Mouse (Mus musculus): Measurements from ENCODE around the gene Abce1. TPM values are rescaled to one million over a fixed set of nuclear protein-coding genes. Genes with fewer than 3 reads are reported as not detected.
"Not testable (repeated sequence)": the region's sequence is repeated elsewhere in the genome, so short reads cannot be mapped to it uniquely, and the experiment has no call there.

Gene Abce1
- polyA plus RNA-seq, 1 experiment from 2014 or later = 87.0 TPM

DNA sequence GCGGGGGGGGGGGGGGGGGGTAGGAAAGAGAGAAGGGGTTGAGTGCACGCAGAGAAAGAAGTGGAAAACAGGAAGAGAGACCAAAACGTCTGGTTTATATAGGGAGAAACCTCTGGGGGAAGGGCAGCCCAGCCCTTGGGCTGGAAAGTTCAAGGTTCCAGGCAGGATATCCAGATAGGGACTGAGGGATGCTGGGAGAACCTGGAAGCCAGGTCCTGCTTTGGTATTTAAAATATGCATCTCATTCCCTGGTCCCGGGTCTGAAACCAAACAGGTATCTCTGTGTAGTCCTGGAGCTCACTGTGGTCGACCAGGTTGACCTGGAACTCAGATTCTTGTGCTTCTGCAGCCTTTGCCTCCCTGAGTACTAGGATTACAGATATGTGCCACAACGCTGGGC, 1.1 kb upstream of the Abce1 start:
- H3K4me1 ChIP-seq (ENCODE audit: control insufficient read depth, insufficient read depth, low read length) = no peaks in the 10 kb centered on the region
- H3K4me3 ChIP-seq (ENCODE audit: low read length) = no peak overlapping the region; the same call in 1 of the 2 replicates
- no peaks in the 10 kb centered on the region for H3K9me3 ChIP-seq (ENCODE audit: control insufficient read depth, low read length)
- H3K36me3 ChIP-seq (ENCODE audit: control insufficient read depth, insufficient read depth, low read length) = no peaks in the 10 kb centered on the region
- no peak for ATAC-seq
- H3K4me2 ChIP-seq (ENCODE audit: low read depth, low read length) = peak overlapping the region; percentile 40; the same call in 1 of the 2 replicates
- H3K27me3 ChIP-seq (replicated peaks; ENCODE audit: control insufficient read depth, insufficient read depth, low read length) = no peaks in the 10 kb centered on the region
- H3K9ac ChIP-seq (ENCODE audit: low read depth, low read length) = no peak overlapping the region
- no peak overlapping the region for H3K27ac ChIP-seq (ENCODE audit: low read length)
- WGBS = 35% methylated on average over 5 of the region's 6 CpGs

- Histone ChIP-seq H3K36me3 (ENCODE audit: control insufficient read depth, insufficient read depth, low read length) (peaks cover 7% of the 10 kb centered on the region; the same call in 1 of the 2 replicates), H3K27ac (ENCODE audit: low read length) (no peak overlapping the region), H3K4me3 (ENCODE audit: low read length) (no peak overlapping the region), H3K4me1 (ENCODE audit: control insufficient read depth, insufficient read depth, low read length) (no peaks in the 10 kb centered on the region), H3K27me3 (replicated peaks; ENCODE audit: control insufficient read depth, insufficient read depth, low read length) (no peaks in the 10 kb centered on the region), H3K4me2 (ENCODE audit: low read depth, low read length) (no peak overlapping the region), H3K9me3 (ENCODE audit: control insufficient read depth, low read length) (no peaks in the 10 kb centered on the region), H3K9ac (ENCODE audit: low read depth, low read length) (no peak overlapping the region)
- 89% methylated on average over 3 of the region's 3 CpGs for WGBS
- no peak for ATAC-seq
Measured at GRCm38 (mm10) chr8:79706687-79707086, 4.9 kb downstream of the Abce1 start.

DNA sequence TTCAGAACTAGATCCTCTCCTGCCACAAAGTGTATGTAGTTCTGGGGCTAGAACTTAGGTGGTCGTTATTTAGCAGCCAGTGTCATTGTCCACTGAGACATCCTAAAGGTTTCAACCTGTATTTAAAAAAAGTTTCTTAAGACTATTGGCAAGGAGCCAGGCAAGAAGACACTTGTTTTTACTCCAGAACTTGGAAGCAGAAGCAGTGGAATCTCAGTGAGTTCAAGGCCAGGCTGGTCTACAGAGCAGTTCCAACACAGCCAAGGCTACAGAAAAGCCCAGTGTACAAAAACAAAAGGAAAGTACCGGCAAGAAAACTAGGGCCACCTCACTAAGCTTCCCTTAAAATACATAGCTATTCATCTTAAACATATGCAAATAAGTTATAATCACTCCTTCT, 19.0 kb downstream of the Abce1 start:
- Histone ChIP-seq H3K4me2 (ENCODE audit: low read depth, low read length) (no peak overlapping the region), H3K27me3 (replicated peaks; ENCODE audit: control insufficient read depth, insufficient read depth, low read length) (no peaks in the 10 kb centered on the region), H3K27ac (ENCODE audit: low read length) (no peak overlapping the region), H3K4me1 (ENCODE audit: control insufficient read depth, insufficient read depth, low read length) (no peaks in the 10 kb centered on the region), H3K9me3 (ENCODE audit: control insufficient read depth, low read length) (no peaks in the 10 kb centered on the region), H3K36me3 (ENCODE audit: control insufficient read depth, insufficient read depth, low read length) (peaks cover 5% of the 10 kb centered on the region; the same call in 1 of the 2 replicates), H3K4me3 (ENCODE audit: low read length) (no peak overlapping the region), H3K9ac (ENCODE audit: low read depth, low read length) (no peak overlapping the region)
- WGBS = 94% methylated on average over 2 of the region's 2 CpGs
- ATAC-seq = no peak

DNA sequence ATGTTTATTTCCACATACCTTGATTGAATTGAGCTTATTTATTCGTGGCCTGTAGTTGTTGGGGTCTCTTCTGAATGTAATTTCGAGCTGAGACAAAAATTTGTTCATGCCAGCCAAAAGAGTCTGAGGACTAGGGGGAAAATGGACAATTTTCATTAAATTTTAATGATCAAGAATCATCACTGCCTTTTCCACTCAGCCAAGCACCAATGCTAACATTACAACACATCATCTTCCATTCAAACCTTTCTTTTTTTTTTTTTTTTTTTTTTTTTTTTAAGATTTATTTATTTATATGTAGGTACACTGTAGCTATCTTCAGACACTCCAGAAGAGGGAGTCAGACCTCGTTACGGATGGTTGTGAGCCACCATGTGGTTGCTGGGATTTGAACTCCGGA, 25.6 kb downstream of the Abce1 start:
- not testable (repeated sequence) for H3K9ac ChIP-seq (ENCODE audit: low read depth, low read length); H3K9me3 ChIP-seq (ENCODE audit: control insufficient read depth, low read length); H3K4me2 ChIP-seq (ENCODE audit: low read depth, low read length); H3K27ac ChIP-seq (ENCODE audit: low read length); H3K27me3 ChIP-seq (replicated peaks; ENCODE audit: control insufficient read depth, insufficient read depth, low read length); H3K4me1 ChIP-seq (ENCODE audit: control insufficient read depth, insufficient read depth, low read length); H3K36me3 ChIP-seq (ENCODE audit: control insufficient read depth, insufficient read depth, low read length); H3K4me3 ChIP-seq (ENCODE audit: low read length); ATAC-seq
- 96% methylated on average over 3 of the region's 5 CpGs for WGBS

DNA sequence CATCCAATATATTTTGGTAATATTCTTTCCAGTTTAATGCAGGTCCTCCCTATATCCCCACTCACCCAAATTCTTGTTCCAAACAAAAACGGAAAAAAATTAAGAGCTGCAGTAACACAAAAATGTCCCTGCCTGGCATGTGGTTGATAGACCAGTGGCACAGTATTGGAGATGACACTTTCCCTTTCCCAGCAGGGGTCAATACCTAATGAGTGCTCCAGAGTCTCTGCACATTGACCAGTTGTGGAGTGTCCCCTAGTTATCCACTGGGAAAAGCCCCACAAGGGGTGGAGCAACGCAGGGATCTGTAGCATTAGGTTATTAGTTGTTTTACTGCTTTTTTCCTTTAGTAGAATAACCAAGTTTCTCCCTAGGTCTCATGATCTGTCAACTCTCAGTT, 30.6 kb downstream of the Abce1 start:
- no peak overlapping the region for H3K27ac ChIP-seq (ENCODE audit: low read length)
- H3K9me3 ChIP-seq (ENCODE audit: control insufficient read depth, low read length) = no peaks in the 10 kb centered on the region
- 27% methylated on average over 2 of the region's 2 CpGs for WGBS
- no peaks in the 10 kb centered on the region for H3K4me1 ChIP-seq (ENCODE audit: control insufficient read depth, insufficient read depth, low read length)
- H3K9ac ChIP-seq (ENCODE audit: low read depth, low read length) = peak overlapping the region; percentile 65
- ATAC-seq = peak; percentile 58
- peak overlapping the region; percentile 54 for H3K4me3 ChIP-seq (ENCODE audit: low read length)
- no peaks in the 10 kb centered on the region for H3K27me3 ChIP-seq (replicated peaks; ENCODE audit: control insufficient read depth, insufficient read depth, low read length)
- peak overlapping the region; percentile 69 for H3K4me2 ChIP-seq (ENCODE audit: low read depth, low read length)
- 0 out of 2 replicates have a peak, but pooled peaks cover 3% of the 10 kb centered on the region for H3K36me3 ChIP-seq (ENCODE audit: control insufficient read depth, insufficient read depth, low read length)

DNA sequence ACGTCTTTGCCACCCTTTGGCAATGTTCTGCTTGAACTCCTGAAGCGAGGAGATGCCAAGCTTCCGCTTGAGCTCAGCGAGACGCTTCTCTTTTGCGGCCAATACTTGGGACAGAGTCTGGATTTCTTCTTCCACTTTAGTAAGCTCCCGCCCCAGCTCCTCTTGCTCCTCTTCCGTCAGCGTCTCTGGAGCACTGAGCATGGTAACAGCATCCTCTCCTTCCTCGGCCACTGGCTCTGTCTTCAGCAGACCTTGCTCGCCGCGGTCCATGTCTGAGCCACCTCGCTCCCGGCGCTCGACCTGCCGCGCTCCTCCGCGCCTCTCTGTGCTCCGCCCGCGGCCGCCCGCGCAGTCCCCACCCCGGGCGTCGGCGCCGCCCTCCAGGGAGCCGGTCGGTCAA, 31.0 kb downstream of the Abce1 start:
- Histone ChIP-seq H3K9me3 (ENCODE audit: control insufficient read depth, low read length) (no peaks in the 10 kb centered on the region), H3K4me1 (ENCODE audit: control insufficient read depth, insufficient read depth, low read length) (no peaks in the 10 kb centered on the region), H3K36me3 (ENCODE audit: control insufficient read depth, insufficient read depth, low read length) (0 out of 2 replicates have a peak, but pooled peaks cover 3% of the 10 kb centered on the region), H3K27me3 (replicated peaks; ENCODE audit: control insufficient read depth, insufficient read depth, low read length) (no peaks in the 10 kb centered on the region), H3K9ac (ENCODE audit: low read depth, low read length) (peak overlapping the region; percentile 65), H3K27ac (ENCODE audit: low read length) (no peak overlapping the region), H3K4me3 (ENCODE audit: low read length) (peak overlapping the region; percentile 54), H3K4me2 (ENCODE audit: low read depth, low read length) (peak overlapping the region; percentile 69)
- ATAC-seq = peak; percentile 88
- 6% methylated on average over 34 of the region's 34 CpGs for WGBS

DNA sequence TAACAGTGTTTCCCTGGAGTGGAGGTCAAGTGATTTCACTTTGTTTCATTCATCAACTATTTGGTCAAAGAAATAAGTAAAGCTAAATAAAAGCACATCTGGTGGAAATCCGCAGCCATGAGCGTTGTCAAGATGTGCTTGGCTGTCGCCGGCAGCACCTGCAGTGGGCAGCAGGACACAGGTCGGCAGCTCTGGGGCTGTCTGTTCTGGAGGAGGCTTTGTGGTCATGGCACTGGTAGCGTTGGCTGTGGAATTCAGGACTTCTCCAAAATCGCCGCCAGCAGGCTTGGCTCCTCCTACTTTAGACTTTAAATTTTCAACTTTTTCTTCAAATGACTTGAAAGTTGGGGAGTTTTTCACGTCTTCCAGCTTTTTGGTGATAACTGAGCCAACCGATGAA, 31.5 kb downstream of the Abce1 start:
- H3K9me3 ChIP-seq (ENCODE audit: control insufficient read depth, low read length); H3K4me1 ChIP-seq (ENCODE audit: control insufficient read depth, insufficient read depth, low read length); H3K36me3 ChIP-seq (ENCODE audit: control insufficient read depth, insufficient read depth, low read length); H3K27ac ChIP-seq (ENCODE audit: low read length); H3K9ac ChIP-seq (ENCODE audit: low read depth, low read length); H3K27me3 ChIP-seq (replicated peaks; ENCODE audit: control insufficient read depth, insufficient read depth, low read length); ATAC-seq: not testable (repeated sequence)
- 45% methylated on average over 10 of the region's 10 CpGs for WGBS
- Histone ChIP-seq H3K4me2 (ENCODE audit: low read depth, low read length) (peak overlapping the region; percentile 69), H3K4me3 (ENCODE audit: low read length) (peak overlapping the region; percentile 54)

DNA sequence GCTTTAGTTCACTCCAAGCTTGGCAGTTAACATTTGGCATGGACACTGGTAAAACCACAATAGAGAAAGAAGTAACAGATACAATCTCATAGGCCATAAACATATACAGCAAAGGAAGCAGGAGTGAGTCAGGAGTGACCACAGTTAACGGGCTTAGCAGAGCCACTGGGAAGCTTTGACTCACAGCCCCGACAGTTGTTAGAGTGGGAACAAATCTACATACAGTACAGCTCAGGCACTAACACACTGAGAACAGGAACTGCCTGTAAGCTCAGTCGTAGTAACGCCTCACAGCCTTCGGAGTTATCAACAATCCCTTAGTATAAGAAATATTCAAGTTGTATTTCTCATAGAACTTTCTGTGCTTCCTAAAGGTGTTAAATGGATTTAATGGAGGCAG, 32.5 kb downstream of the Abce1 start:
- Histone ChIP-seq H3K4me3 (ENCODE audit: low read length) (no peak overlapping the region), H3K36me3 (ENCODE audit: control insufficient read depth, insufficient read depth, low read length) (no peaks in the 10 kb centered on the region), H3K9me3 (ENCODE audit: control insufficient read depth, low read length) (no peaks in the 10 kb centered on the region), H3K9ac (ENCODE audit: low read depth, low read length) (no peak overlapping the region), H3K27ac (ENCODE audit: low read length) (no peak overlapping the region), H3K4me2 (ENCODE audit: low read depth, low read length) (no peak overlapping the region), H3K4me1 (ENCODE audit: control insufficient read depth, insufficient read depth, low read length) (no peaks in the 10 kb centered on the region), H3K27me3 (replicated peaks; ENCODE audit: control insufficient read depth, insufficient read depth, low read length) (no peaks in the 10 kb centered on the region)
- ATAC-seq = no peak
- WGBS = 73% methylated on average over 5 of the region's 5 CpGs

DNA sequence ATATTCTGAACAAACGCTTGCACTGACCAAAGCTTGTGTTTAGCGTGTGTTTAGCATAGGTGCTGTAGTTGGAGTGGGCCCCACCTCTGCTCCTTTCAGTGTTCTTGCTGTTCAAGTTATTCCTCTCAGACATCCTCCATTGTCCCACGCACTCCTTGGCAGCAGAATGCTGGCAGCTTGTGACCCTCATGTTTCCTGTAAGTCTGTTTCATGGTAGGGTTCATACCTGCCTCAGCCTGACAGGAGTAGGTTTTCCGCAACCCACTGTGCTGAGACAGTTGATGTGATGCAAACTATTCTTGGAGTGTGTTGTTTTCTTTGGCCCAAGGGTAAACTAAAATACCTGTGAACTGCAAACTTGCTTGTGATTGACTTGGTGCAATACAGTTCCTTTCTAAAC, 35.1 kb downstream of the Abce1 start:
- no peaks in the 10 kb centered on the region for H3K9me3 ChIP-seq (ENCODE audit: control insufficient read depth, low read length)
- no peaks in the 10 kb centered on the region for H3K36me3 ChIP-seq (ENCODE audit: control insufficient read depth, insufficient read depth, low read length)
- WGBS = 80% methylated on average over 4 of the region's 4 CpGs
- no peak overlapping the region for H3K4me3 ChIP-seq (ENCODE audit: low read length)
- H3K27ac ChIP-seq (ENCODE audit: low read length) = no peak overlapping the region
- H3K9ac ChIP-seq (ENCODE audit: low read depth, low read length) = no peak overlapping the region
- no peak for ATAC-seq
- H3K27me3 ChIP-seq (replicated peaks; ENCODE audit: control insufficient read depth, insufficient read depth, low read length) = no peaks in the 10 kb centered on the region
- no peak overlapping the region for H3K4me2 ChIP-seq (ENCODE audit: low read depth, low read length)
- H3K4me1 ChIP-seq (ENCODE audit: control insufficient read depth, insufficient read depth, low read length) = no peaks in the 10 kb centered on the region

DNA sequence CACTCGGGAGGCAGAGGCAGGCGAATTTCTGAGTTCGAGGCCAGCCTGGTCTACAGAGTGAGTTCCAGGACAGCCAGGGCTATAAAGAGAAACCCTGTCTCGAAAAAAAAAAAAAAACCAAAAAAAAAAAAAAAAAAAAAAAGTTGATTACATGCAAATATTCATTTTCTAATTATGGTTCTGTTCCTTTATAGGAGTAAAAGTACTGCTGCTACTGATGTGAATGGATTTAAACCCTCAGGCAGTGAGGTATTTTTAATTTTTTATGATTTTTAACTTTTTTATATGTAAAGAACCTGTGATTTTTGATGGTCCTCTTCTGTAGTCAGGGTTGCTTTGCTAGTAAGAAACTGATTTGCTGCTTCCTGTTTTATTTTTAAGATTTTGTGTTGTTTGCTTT, 52.8 kb downstream of the Abce1 start:
- H3K9me3 ChIP-seq (ENCODE audit: control insufficient read depth, low read length); H3K4me1 ChIP-seq (ENCODE audit: control insufficient read depth, insufficient read depth, low read length); H3K9ac ChIP-seq (ENCODE audit: low read depth, low read length); H3K36me3 ChIP-seq (ENCODE audit: control insufficient read depth, insufficient read depth, low read length); H3K27me3 ChIP-seq (replicated peaks; ENCODE audit: control insufficient read depth, insufficient read depth, low read length); ATAC-seq; H3K27ac ChIP-seq (ENCODE audit: low read length); H3K4me3 ChIP-seq (ENCODE audit: low read length); H3K4me2 ChIP-seq (ENCODE audit: low read depth, low read length): not testable (repeated sequence)
- WGBS = 93% methylated on average over 4 of the region's 4 CpGs
